Mouse (Mus musculus): ENCODE data around the gene Atp9a. TPM values are rescaled to one million over a fixed set of nuclear protein-coding genes. Genes with fewer than 3 reads are reported as not detected.

Gene Atp9a
- 27.6 and 28.3 TPM in 2 replicates for polyA plus RNA-seq (2016; fragmentation: Nextera tagmentation; extraction: Ambion mirVana)

- no peaks in the 10 kb centered on the region for H3K36me3 ChIP-seq (replicated peaks)
- H3K4me1 ChIP-seq = 0 out of 2 replicates have a peak, but pooled peaks cover 5% of the 10 kb centered on the region
- peak; percentile 67 for ATAC-seq (ENCODE audit: low FRiP score)
- WGBS = 12% methylated on average over 19 of the region's 33 CpGs
- peak within 1 kb of the TSS; percentile 87 for H3K27ac ChIP-seq
- H3K9me3 ChIP-seq = no peaks in the 10 kb centered on the region
- peak within 1 kb of the TSS; percentile 85 for H3K9ac ChIP-seq
- peak within 1 kb of the TSS; percentile 86 for H3K4me3 ChIP-seq (replicated peaks)
- H3K4me2 ChIP-seq = peak within 1 kb of the TSS; percentile 73
- H3K27me3 ChIP-seq = no peaks in the 10 kb centered on the region
These were observed at the start of gene Atp9a for GRCm38 (mm10) chr2:168742059-168742627. TSS of gene Atp9a (minus strand) at chr2:168742409.

- WGBS = 41% methylated on average over 4 of the region's 4 CpGs
- peak; percentile 74 for ATAC-seq (ENCODE audit: low FRiP score)
- peaks cover 9% of the 10 kb centered on the region; the same call in 1 of the 2 replicates for H3K4me1 ChIP-seq
- H3K4me2 ChIP-seq = no peak overlapping the region
- no peak overlapping the region for H3K4me3 ChIP-seq (replicated peaks)
- no peaks in the 10 kb centered on the region for H3K27me3 ChIP-seq
- H3K9ac ChIP-seq = no peak overlapping the region
- no peak overlapping the region for H3K27ac ChIP-seq
- no peaks in the 10 kb centered on the region for H3K9me3 ChIP-seq
- H3K36me3 ChIP-seq (replicated peaks) = no peaks in the 10 kb centered on the region
These were observed 49.0 kb upstream of the Atp9a start for GRCm38 (mm10) chr2:168791115-168791802.

DNA sequence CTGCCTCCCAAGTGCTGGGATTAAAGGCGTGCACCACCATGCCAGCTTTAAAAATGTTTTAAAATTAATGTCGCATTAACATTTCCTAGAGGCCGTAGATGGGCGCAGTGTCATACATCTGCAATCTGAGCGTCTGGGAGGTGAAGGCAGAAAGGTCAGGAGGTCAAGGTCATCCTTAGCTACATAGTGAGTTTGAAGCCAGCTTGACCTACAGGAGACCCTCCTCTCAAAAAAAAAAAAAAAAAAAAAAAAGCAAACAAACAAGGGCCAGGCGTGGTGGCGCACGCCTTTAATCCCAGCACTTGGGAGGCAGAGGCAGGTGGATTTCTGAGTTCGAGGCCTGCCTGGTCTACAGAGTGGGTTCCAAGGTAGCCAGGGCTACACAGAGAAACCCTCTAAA, 44.0 kb upstream of the Atp9a start:
- Histone ChIP-seq H3K36me3 (replicated peaks) (no peaks in the 10 kb centered on the region), H3K9me3 (no peaks in the 10 kb centered on the region), H3K4me2 (no peak overlapping the region), H3K27me3 (peaks cover 14% of the 10 kb centered on the region), H3K4me1 (peaks cover 6% of the 10 kb centered on the region; the same call in 1 of the 2 replicates), H3K4me3 (replicated peaks) (no peak overlapping the region), H3K27ac (no peak overlapping the region), H3K9ac (no peak overlapping the region)
- 93% methylated on average over 9 of the region's 9 CpGs for WGBS
- ATAC-seq (ENCODE audit: low FRiP score) = no peak

DNA sequence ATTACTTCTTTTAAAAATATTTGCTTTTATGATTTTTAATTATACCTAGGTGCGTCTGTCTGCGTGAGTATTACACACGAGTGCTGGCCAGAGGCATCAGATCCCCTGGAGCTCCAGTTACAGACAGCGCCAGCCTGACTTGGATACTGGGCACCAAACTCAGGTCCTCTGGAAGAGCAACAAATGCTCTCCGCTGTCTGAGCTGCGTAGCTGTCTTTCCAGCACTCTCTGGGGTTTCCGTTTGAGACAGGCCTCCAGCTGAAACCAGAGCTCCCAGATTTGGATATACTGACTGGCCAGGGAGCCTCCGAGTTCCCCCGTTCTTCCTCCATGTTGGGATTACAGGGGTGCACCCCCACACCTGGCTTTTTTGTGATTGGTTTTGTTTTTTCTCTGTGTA, 38.4 kb upstream of the Atp9a start:
- Histone ChIP-seq H3K27ac (no peak overlapping the region), H3K27me3 (peaks cover 19% of the 10 kb centered on the region), H3K4me3 (replicated peaks) (no peak overlapping the region), H3K9me3 (no peaks in the 10 kb centered on the region), H3K9ac (no peak overlapping the region), H3K4me1 (peaks cover 21% of the 10 kb centered on the region), H3K4me2 (no peak overlapping the region), H3K36me3 (replicated peaks) (no peaks in the 10 kb centered on the region)
- 32% methylated on average over 9 of the region's 9 CpGs for WGBS
- no peak for ATAC-seq (ENCODE audit: low FRiP score)

- H3K4me3 ChIP-seq (replicated peaks) = no peak overlapping the region
- no peak overlapping the region for H3K9ac ChIP-seq
- WGBS = 8% methylated on average over 9 of the region's 9 CpGs
- H3K4me1 ChIP-seq = peaks cover 21% of the 10 kb centered on the region
- H3K36me3 ChIP-seq (replicated peaks) = no peaks in the 10 kb centered on the region
- no peaks in the 10 kb centered on the region for H3K9me3 ChIP-seq
- peaks cover 19% of the 10 kb centered on the region for H3K27me3 ChIP-seq
- no peak overlapping the region for H3K27ac ChIP-seq
- ATAC-seq (ENCODE audit: low FRiP score) = no peak
- no peak overlapping the region for H3K4me2 ChIP-seq
These were observed 37.8 kb upstream of the Atp9a start for GRCm38 (mm10) chr2:168780024-168780423.

DNA sequence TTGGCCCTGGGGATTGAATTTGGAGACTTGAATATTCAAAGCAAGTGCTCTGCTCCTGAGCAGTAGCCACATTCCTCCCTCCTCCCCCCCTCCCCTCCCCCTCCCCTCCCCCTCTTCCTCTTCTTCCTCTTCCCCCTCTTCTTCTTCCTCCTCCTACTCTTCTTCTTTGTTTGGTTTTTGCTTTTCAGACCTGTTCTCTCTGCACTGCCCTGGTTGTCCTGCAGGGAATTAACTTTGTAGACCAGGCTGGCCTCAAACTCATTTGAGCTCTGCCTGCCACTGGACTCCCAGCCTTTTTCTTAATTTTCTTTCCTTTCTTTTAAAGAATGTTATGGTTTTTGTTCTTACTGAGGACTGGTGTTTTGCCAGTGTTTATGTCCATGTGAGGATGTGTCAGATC, 35.3 kb upstream of the Atp9a start:
- no peaks in the 10 kb centered on the region for H3K36me3 ChIP-seq (replicated peaks)
- H3K9ac ChIP-seq = no peak overlapping the region
- H3K9me3 ChIP-seq = no peaks in the 10 kb centered on the region
- no peak for ATAC-seq (ENCODE audit: low FRiP score)
- peaks cover 21% of the 10 kb centered on the region for H3K4me1 ChIP-seq
- H3K27me3 ChIP-seq = peaks cover 15% of the 10 kb centered on the region
- no peak overlapping the region for H3K4me3 ChIP-seq (replicated peaks)
- no peak overlapping the region for H3K27ac ChIP-seq
- no peak overlapping the region for H3K4me2 ChIP-seq

DNA sequence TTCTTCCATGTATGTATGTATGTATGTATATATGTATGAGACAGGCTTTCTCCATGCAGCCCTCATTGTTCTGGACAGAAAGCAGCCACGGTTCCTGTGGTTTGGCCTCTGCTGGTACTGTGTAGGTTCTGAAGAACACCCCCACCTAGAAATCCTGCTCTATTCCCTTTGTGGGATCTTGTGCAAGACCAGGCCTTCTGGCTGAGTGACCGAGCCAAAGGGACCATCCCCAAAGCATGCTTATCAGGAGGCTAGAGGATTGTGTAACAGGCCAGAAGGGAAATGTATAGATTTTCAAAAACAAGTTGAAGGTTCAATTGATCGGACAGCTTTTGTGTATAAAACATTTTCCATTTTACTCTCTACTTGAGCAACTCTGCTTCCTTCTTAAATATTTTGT, 34.0 kb upstream of the Atp9a start:
- Histone ChIP-seq H3K36me3 (replicated peaks) (no peaks in the 10 kb centered on the region), H3K4me3 (replicated peaks) (no peak overlapping the region), H3K27ac (no peak overlapping the region), H3K9ac (no peak overlapping the region), H3K9me3 (no peaks in the 10 kb centered on the region), H3K27me3 (peaks cover 9% of the 10 kb centered on the region), H3K4me1 (peaks cover 21% of the 10 kb centered on the region), H3K4me2 (no peak overlapping the region)
- WGBS = 83% methylated on average over 3 of the region's 3 CpGs
- ATAC-seq (ENCODE audit: low FRiP score) = no peak

DNA sequence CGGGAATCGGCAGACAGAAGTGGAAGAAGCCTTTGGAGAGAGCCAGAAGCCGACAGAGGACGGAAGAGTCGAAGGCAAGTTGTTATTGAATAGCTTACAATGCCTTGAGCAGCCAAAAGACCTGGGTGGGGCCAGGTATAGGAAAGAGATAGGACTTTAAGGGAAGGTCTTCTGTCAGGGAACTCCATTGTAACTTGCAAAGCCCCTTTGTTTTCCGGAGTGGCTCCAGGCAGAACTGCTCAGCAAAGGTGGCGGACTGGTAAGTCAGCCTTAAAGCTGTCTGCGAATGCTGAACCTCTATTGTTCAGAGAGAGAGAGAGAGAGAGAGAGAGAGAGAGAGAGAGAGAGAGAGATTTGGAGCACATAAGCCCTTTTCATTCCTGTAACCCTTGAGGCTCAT, 27.1 kb upstream of the Atp9a start:
- Histone ChIP-seq H3K4me1 (peaks cover 29% of the 10 kb centered on the region), H3K9me3 (no peaks in the 10 kb centered on the region), H3K36me3 (replicated peaks) (no peaks in the 10 kb centered on the region), H3K27ac (no peak overlapping the region), H3K27me3 (peaks cover 57% of the 10 kb centered on the region), H3K4me2 (no peak overlapping the region), H3K9ac (no peak overlapping the region), H3K4me3 (replicated peaks) (no peak overlapping the region)
- no peak for ATAC-seq (ENCODE audit: low FRiP score)
- 28% methylated on average over 8 of the region's 8 CpGs for WGBS

GRCm38 (mm10) chr2:168767582-168767981, 25.4 kb upstream of the Atp9a start, which contains the start of gene Sall4:
TSS of gene Sall4 (minus strand) at chr2:168767943.
- Histone ChIP-seq H3K27me3 (peaks cover 63% of the 10 kb centered on the region), H3K27ac (peak within 1 kb of the TSS; percentile 79), H3K4me3 (replicated peaks) (peak within 1 kb of the TSS; percentile 60), H3K36me3 (replicated peaks) (no peaks in the 10 kb centered on the region), H3K9ac (peak within 1 kb of the TSS; percentile 80), H3K9me3 (no peaks in the 10 kb centered on the region), H3K4me1 (peaks cover 45% of the 10 kb centered on the region), H3K4me2 (peak within 1 kb of the TSS; percentile 91)
- ATAC-seq (ENCODE audit: low FRiP score) = no peak
- WGBS = 9% methylated on average over 10 of the region's 10 CpGs

DNA sequence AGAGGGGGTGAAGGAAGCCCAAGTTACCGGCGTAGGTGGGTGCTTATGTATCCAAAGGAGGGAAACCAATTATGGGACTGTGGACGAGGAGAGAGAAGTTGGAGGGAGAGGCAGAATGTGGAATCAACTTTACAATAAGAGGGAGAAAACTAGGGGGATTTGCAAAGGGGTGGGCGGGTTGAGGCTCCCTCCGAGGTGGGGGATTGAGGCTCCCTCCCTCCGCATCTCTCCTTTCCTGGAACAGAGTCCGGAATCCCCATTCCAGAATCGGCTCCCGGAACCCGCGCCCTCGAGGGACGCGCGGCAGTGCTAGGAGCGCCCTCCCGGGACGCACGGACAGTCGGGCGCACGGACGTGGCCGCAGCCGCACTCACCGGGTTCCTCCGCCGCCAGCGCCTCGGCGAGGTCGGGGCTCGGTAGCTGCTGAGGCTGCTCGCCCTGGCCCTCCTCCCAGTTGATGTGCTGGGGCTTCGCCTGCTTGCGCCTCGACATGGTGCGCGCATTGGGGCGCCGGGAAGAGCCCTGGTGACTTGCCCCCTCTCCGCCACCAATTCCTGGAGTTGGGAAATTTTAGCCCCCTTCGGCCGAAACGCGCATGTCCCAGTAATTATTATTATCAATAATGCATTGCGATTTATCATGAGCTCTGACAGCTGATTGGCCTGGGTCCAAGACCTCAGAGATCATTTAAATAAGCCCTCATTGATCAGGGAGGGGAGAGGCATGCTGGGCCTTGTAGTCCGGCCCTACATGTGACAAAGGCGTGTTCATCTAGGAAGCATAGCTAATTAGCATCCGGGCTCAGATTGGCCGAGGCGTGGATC, 24.5 kb upstream of the Atp9a start:
- Histone ChIP-seq H3K4me2 (peak overlapping the region; percentile 91), H3K4me3 (replicated peaks) (peak overlapping the region; percentile 60), H3K27me3 (peaks cover 63% of the 10 kb centered on the region), H3K9me3 (no peaks in the 10 kb centered on the region), H3K9ac (peak overlapping the region; percentile 80), H3K4me1 (peaks cover 54% of the 10 kb centered on the region), H3K27ac (peak overlapping the region; percentile 79), H3K36me3 (replicated peaks) (no peaks in the 10 kb centered on the region)
- under 1% methylated on average over 52 of the region's 52 CpGs for WGBS
- peak; percentile 84 for ATAC-seq (ENCODE audit: low FRiP score)

DNA sequence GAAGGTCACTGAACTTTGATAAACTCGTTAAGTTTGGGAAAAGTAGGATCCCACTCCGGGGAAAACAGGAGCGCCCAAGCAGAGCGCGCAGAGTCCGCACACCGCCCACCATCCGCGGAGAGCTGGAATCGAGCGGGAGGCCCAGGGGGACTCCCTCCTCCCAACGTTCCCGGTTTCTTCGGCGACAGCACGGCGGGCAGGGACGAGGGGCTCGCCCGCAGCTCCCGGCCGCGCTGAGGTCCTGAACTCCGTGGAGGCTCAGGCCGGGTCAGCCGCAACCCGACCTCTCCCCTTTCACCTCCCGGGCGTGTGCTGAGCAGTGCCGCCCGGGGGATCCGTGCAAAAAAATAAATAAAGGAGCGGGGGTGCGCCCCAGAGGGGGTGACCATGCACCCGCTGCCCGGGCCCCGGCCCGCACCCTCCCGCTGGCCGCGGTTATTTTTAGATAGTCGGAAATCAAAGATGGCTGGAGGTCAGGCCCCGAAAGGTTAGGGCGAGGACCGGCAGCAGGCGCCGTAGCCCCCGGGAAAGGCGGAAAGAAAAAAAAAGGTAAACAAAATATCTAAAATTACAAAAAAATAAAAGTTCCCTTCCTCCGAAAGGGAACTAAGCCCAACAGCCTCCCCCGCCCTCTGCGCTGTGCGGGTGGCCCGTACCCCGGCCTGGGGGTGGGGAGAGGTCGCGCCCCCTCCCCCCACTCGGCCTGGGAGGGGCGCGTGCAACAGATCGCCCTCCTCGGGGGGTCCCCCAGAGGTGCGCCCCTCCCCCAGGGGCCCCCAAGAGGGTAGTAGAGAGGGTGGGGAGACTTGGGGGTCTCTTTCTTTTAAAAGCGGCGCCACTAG, 23.7 kb upstream of the Atp9a start:
- peaks cover 58% of the 10 kb centered on the region for H3K4me1 ChIP-seq
- H3K4me3 ChIP-seq (replicated peaks) = peak overlapping the region; percentile 60
- peak; percentile 30; the same call in 1 of the 2 replicates for ATAC-seq (ENCODE audit: low FRiP score)
- H3K4me2 ChIP-seq = peak overlapping the region; percentile 91
- peaks cover 63% of the 10 kb centered on the region for H3K27me3 ChIP-seq
- H3K36me3 ChIP-seq (replicated peaks) = no peaks in the 10 kb centered on the region
- H3K27ac ChIP-seq = peak overlapping the region; percentile 86
- under 1% methylated on average over 61 of the region's 65 CpGs for WGBS
- H3K9me3 ChIP-seq = no peaks in the 10 kb centered on the region
- H3K9ac ChIP-seq = peak overlapping the region; percentile 80

All from forebrain, embryonic 12.5 days (tissue).